Mouse (Mus musculus) CD4-positive, CD25-positive, alpha-beta regulatory T cell, adult 4 months (primary cell): Measurements from ENCODE around the gene Gm45785. TPM values are rescaled to one million over a fixed set of nuclear protein-coding genes. Genes with fewer than 3 reads are reported as not detected.

Experiments used
- ATAC-seq: one replicate; pipeline ENCODE4 v1.8.0; 2017
- polyA plus RNA-seq, 2 experiments: library from polyadenylated mRNA; unstranded; fragments of 100-300 nt; shearing (Covaris generic); gene quantifications; one replicate each; pipeline ENCODE4 v1.2.1; 2017

Gene Gm45785
- not detected for polyA plus RNA-seq

- peak; percentile 67 for ATAC-seq
Measured at GRCm38 (mm10) chr7:140855860-140856784, at the start of gene Gm45785. Gene Gm45785, minus strand, starts transcription at chr7:140856331.

GRCm38 (mm10) chr7:140905642-140906081 is 49.5 kb upstream of the Gm45785 start:
- no peak for ATAC-seq

GRCm38 (mm10) chr7:140903212-140903611 is 47.1 kb upstream of the Gm45785 start:
- peak; percentile 39 for ATAC-seq

- no peak for ATAC-seq
Measured at GRCm38 (mm10) chr7:140902036-140902875, 46.1 kb upstream of the Gm45785 start.

GRCm38 (mm10) chr7:140900220-140900619 is 44.1 kb upstream of the Gm45785 start, which contains the start of gene Cox8b:
Gene Cox8b, minus strand, starts transcription at chr7:140900446.
- ATAC-seq, result no peak

GRCm38 (mm10) chr7:140899121-140899520 is 43.0 kb upstream of the Gm45785 start:
- ATAC-seq, result no peak

- ATAC-seq, result no peak
Measured at GRCm38 (mm10) chr7:140897863-140898262, 41.7 kb upstream of the Gm45785 start.

GRCm38 (mm10) chr7:140894611-140895010 is 38.5 kb upstream of the Gm45785 start:
- ATAC-seq, result no peak

GRCm38 (mm10) chr7:140894031-140894430 is 37.9 kb upstream of the Gm45785 start:
- no peak for ATAC-seq

- peak; percentile 34 for ATAC-seq
Measured at GRCm38 (mm10) chr7:140890636-140891035, 34.5 kb upstream of the Gm45785 start.

- ATAC-seq, result no peak
Measured at GRCm38 (mm10) chr7:140882469-140882803, 26.3 kb upstream of the Gm45785 start.

- peak; percentile 99 for ATAC-seq
Measured at GRCm38 (mm10) chr7:140881696-140882468, 25.8 kb upstream of the Gm45785 start, which contains the start of the genes Psmd13 and Sirt3. Gene Psmd13, plus strand, starts transcription at chr7:140881968. Gene Sirt3, minus strand, starts transcription at chr7:140882309.

GRCm38 (mm10) chr7:140880865-140881515 is 24.9 kb upstream of the Gm45785 start:
- ATAC-seq, result no peak

GRCm38 (mm10) chr7:140880419-140880818 is 24.3 kb upstream of the Gm45785 start:
- ATAC-seq, result no peak

- ATAC-seq, result no peak
Measured at GRCm38 (mm10) chr7:140879355-140879754, 23.2 kb upstream of the Gm45785 start.

- ATAC-seq, result no peak
Measured at GRCm38 (mm10) chr7:140877364-140877763, 21.2 kb upstream of the Gm45785 start.

GRCm38 (mm10) chr7:140874224-140874623 is 18.1 kb upstream of the Gm45785 start:
- no peak for ATAC-seq

- ATAC-seq, result no peak
Measured at GRCm38 (mm10) chr7:140864761-140865160, 8.6 kb upstream of the Gm45785 start.

- ATAC-seq, result no peak
Measured at GRCm38 (mm10) chr7:140860728-140861127, 4.6 kb upstream of the Gm45785 start.

GRCm38 (mm10) chr7:140859997-140860396 is 3.9 kb upstream of the Gm45785 start:
- no peak for ATAC-seq

- no peak for ATAC-seq
Measured at GRCm38 (mm10) chr7:140858746-140859145, 2.6 kb upstream of the Gm45785 start.
